In genomic region chr17:81843793-81844192, GRCm38 (mm10) we compare ENCODE assay signal across 20 mouse cellular contexts.
DNase-seq lines count a peak whose midpoint lies in the region; ATAC-seq and TF ChIP-seq lines count a peak whose summit lies in the region.
"Had no signal": no experiment of that assay in that cellular context is flagged by ENCODE, and none has a peak within 500 bp of the region (broad histone marks: within the 10 kb centered on the region; RNA-seq: fewer than 3 reads in every experiment).

No protein-coding gene starts in this region.

- intact Hi-C loops in heart, adult 2 months (cut with DNase I): no loop called here
- intact Hi-C loops in heart, postnatal 10 days (cut with DNase I): no loop called here

- H3K4me2 ChIP-seq in heart, embryonic 14.5 days (ENCODE audit: low read length): peak overlapping the region; percentile 23
- H3K4me2 ChIP-seq: embryonic facial prominence, embryonic 12.5 days; forebrain, embryonic 15.5 days; hindbrain, embryonic 12.5 days had no signal

- TF ChIP-seq POLR2A in heart, adult 2 months (IDR thresholded peaks at IDR 0.05; ENCODE audit: insufficient read depth, low read depth, low read length): no peak

- H3K79me2 ChIP-seq in heart, adult 2 months (replicated peaks; ENCODE audit: control insufficient read depth, insufficient read depth, low read length): no peaks in the 10 kb centered on the region

- DNase-seq in heart, adult 2 months: no peak
- no peak for DNase-seq in heart, postnatal 4 days
- DNase-seq in heart, embryonic 10.5 days (ENCODE audit: low spot score): no peak
- peak; percentile 22 to 26 for DNase-seq in heart, postnatal 10 days
- DNase-seq in MN1 (ENCODE audit: low spot score): no peak
- no peak for DNase-seq in cerebellum, postnatal 25 days
- DNase-seq: adrenal gland, adult 2 months; adrenal gland, postnatal 25 days; cerebellum, adult 2 months; cerebellum, postnatal 10 days; gastrocnemius, postnatal 36 days; kidney, adult 8-10 months had no signal

- ATAC-seq in heart, embryonic 14.5 days (ENCODE audit: insufficient number of reproducible peaks, insufficient read depth, low FRiP score, low read depth): peak; percentile 56; the same call in 1 of the 2 replicates
- ATAC-seq: forebrain, embryonic 15.5 days; hindbrain, embryonic 16.5 days; inflammation-experienced regulatory T-cells, adult 6 months; intestine, postnatal 0 days had no signal

- TF ChIP-seq CTCF in heart, adult 2 months (IDR thresholded peaks at IDR 0.05): no peak

- no peak for TF ChIP-seq EP300 in heart, adult 2 months (IDR thresholded peaks at IDR 0.05; ENCODE audit: insufficient read depth, low read depth, low read length)

- peaks cover 2% of the 10 kb centered on the region for H3K4me1 ChIP-seq in heart, adult 2 months (ENCODE audit: control insufficient read depth, insufficient read depth, low read length)
- H3K4me1 ChIP-seq in heart, embryonic 10.5 days: peaks cover 4% of the 10 kb centered on the region; the same call in 1 of the 2 replicates
- H3K4me1 ChIP-seq in heart, embryonic 14.5 days (ENCODE audit: control insufficient read depth in 2 of 2, insufficient read depth in 2 of 2, low read length in 2 of 2): peaks cover 2 to 14% of the 10 kb centered on the region in 2 experiments; a peak in 2 of 4 replicates
- H3K4me1 ChIP-seq: embryonic facial prominence, embryonic 12.5 days; forebrain, embryonic 15.5 days; hindbrain, embryonic 12.5 days had no signal

- WGBS in heart, adult 2 months: 16% methylated on average over 3 of the region's 3 CpGs
- 33% methylated on average over 3 of the region's 3 CpGs for WGBS in heart, embryonic 10.5 days
- WGBS in heart, embryonic 14.5 days: 10% methylated on average over 3 of the region's 3 CpGs

- H3K9me3 ChIP-seq in heart, embryonic 10.5 days: no peaks in the 10 kb centered on the region
- H3K9me3 ChIP-seq in heart, embryonic 14.5 days (ENCODE audit: control insufficient read depth, low read length): no peaks in the 10 kb centered on the region
- H3K9me3 ChIP-seq: embryonic facial prominence, embryonic 12.5 days; forebrain, embryonic 15.5 days; hindbrain, embryonic 12.5 days had no signal

- peak overlapping the region; percentile 78 for H3K27ac ChIP-seq in heart, adult 2 months
- H3K27ac ChIP-seq in heart, embryonic 10.5 days: peak overlapping the region; percentile 68; the same call in 1 of the 2 replicates
- H3K27ac ChIP-seq in heart, embryonic 14.5 days (replicated peaks in 1 of 2; ENCODE audit: control insufficient read depth in 1 of 2, insufficient read depth in 1 of 2, low read depth in 2 of 2, low read length in 2 of 2): peak overlapping the region in 1 of 2 experiments; percentile 65; a peak in 3 of 4 replicates
- H3K27ac ChIP-seq: embryonic facial prominence, embryonic 12.5 days; forebrain, embryonic 15.5 days; hindbrain, embryonic 12.5 days had no signal

- H3K4me3 ChIP-seq in heart, adult 2 months: no peak overlapping the region
- H3K4me3 ChIP-seq in heart, embryonic 10.5 days: no peak overlapping the region
- no peak overlapping the region for H3K4me3 ChIP-seq in heart, embryonic 14.5 days (ENCODE audit: control insufficient read depth in 1 of 2, insufficient read depth in 1 of 2, low read depth in 1 of 2, low read length in 2 of 2)
- H3K4me3 ChIP-seq: embryonic facial prominence, embryonic 12.5 days; forebrain, embryonic 15.5 days; hindbrain, embryonic 12.5 days had no signal

- H3K9ac ChIP-seq in heart, adult 2 months (ENCODE audit: low read depth, low read length): no peak overlapping the region
- H3K9ac ChIP-seq in heart, embryonic 14.5 days (ENCODE audit: low read length): no peak overlapping the region
- H3K9ac ChIP-seq: embryonic facial prominence, embryonic 12.5 days; forebrain, embryonic 15.5 days; hindbrain, embryonic 12.5 days had no signal

- no peaks in the 10 kb centered on the region for H3K27me3 ChIP-seq in heart, adult 2 months (ENCODE audit: control insufficient read depth, insufficient read depth, low read length)
- no peaks in the 10 kb centered on the region for H3K27me3 ChIP-seq in heart, embryonic 10.5 days (ENCODE audit: insufficient read depth, poor library complexity, severe bottlenecking)
- no peaks in the 10 kb centered on the region for H3K27me3 ChIP-seq in heart, embryonic 14.5 days (ENCODE audit: control insufficient read depth, insufficient read depth, low read length)
- H3K27me3 ChIP-seq: CH12.LX; embryonic facial prominence, embryonic 12.5 days; forebrain, embryonic 15.5 days; hindbrain, embryonic 12.5 days had no signal

- H3K36me3 ChIP-seq in heart, adult 2 months (ENCODE audit: control insufficient read depth, insufficient read depth, low read length): no peaks in the 10 kb centered on the region
- H3K36me3 ChIP-seq in heart, embryonic 10.5 days: no peaks in the 10 kb centered on the region
- no peaks in the 10 kb centered on the region for H3K36me3 ChIP-seq in heart, embryonic 14.5 days (ENCODE audit: control insufficient read depth, insufficient read depth, low read length)
- H3K36me3 ChIP-seq: embryonic facial prominence, embryonic 12.5 days; forebrain, embryonic 15.5 days; hindbrain, embryonic 12.5 days had no signal

Comparison
In these comparisons a context has a peak if more than half of its experiments do, and no peak if none do; other contexts are left out.
1. DNase-seq: peak in heart, postnatal 10 days (2 of 2); none in heart, adult 2 months (0 of 2), heart, postnatal 4 days (single experiment), heart, embryonic 10.5 days (single experiment), MN1 (single experiment) and cerebellum, postnatal 25 days (0 of 2).